Mouse (Mus musculus) lung, embryonic 16.5 days (tissue): Measurements from ENCODE around the gene Cacna1a. TPM values are rescaled to one million over a fixed set of nuclear protein-coding genes. Genes with fewer than 3 reads are reported as not detected.

Source experiments
- ATAC-seq: fragments of 200-750 bp; cut with Nextera tagmentation; 2 replicates; pipeline ENCODE4 v1.8.0; 2017; ENCODE audit warnings: low read depth, mild to moderate bottlenecking, moderate library complexity
- H3K27ac ChIP-seq: fragments of 300-500 bp; sonication (generic); 2 replicates; pipeline ENCODE4 v1.5.1; 2014; ENCODE audit warnings: mild to moderate bottlenecking, control low read depth, low read length
- H3K27me3 ChIP-seq: fragments of 300-500 bp; sonication (generic); 2 replicates; pipeline ENCODE4 v1.6.1; 2014; ENCODE audit warnings: low read depth, low read length, mixed read lengths; ENCODE audit not compliant: control insufficient read depth, insufficient read depth
- H3K36me3 ChIP-seq: fragments of 300-500 bp; sonication (generic); 2 replicates; pipeline ENCODE4 v1.6.1; 2014; ENCODE audit warnings: low read length; ENCODE audit not compliant: control insufficient read depth, insufficient read depth
- H3K4me1 ChIP-seq: fragments of 300-500 bp; sonication (generic); replicated peaks from 2 replicates; pipeline ENCODE4 v1.6.1; 2014; ENCODE audit warnings: low read length, mixed read lengths; ENCODE audit not compliant: control insufficient read depth, insufficient read depth
- H3K4me2 ChIP-seq: fragments of 300-500 bp; sonication (generic); 2 replicates; pipeline ENCODE4 v1.6.1; 2014; ENCODE audit warnings: low read depth, low read length, control low read depth
- H3K4me3 ChIP-seq: fragments of 300-500 bp; sonication (generic); 2 replicates; pipeline ENCODE4 v1.5.1; 2014; ENCODE audit warnings: mild to moderate bottlenecking, low read length, control low read depth
- H3K9ac ChIP-seq: fragments of 300-500 bp; sonication (generic); 2 replicates; pipeline ENCODE4 v1.6.1; 2014; ENCODE audit warnings: low read length, control low read depth
- H3K9me3 ChIP-seq: fragments of 300-500 bp; sonication (generic); 2 replicates; pipeline ENCODE4 v1.6.1; 2016; ENCODE audit warnings: low read length; ENCODE audit not compliant: control insufficient read depth
- WGBS: fragments of 180-500 bp; shearing (Covaris S2); extraction: QIAGEN DNeasy Blood & Tissue Kit; methylation state at CpG from one replicate; pipeline ENCODE4 v1.1.7; 2014; 5-methylcytosine and 5-hydroxymethylcytosine counted together
- polyA plus RNA-seq: library from polyadenylated mRNA; unstranded; fragments of >200 nt; fragmentation: Nextera tagmentation; extraction: Ambion mirVana; gene quantifications from 2 replicates; pipeline ENCODE4 v1.2.1, GENCODE M21; 2015

The Cacna1a gene
- polyA plus RNA-seq: 1.9 and 2.7 TPM in 2 replicates

DNA sequence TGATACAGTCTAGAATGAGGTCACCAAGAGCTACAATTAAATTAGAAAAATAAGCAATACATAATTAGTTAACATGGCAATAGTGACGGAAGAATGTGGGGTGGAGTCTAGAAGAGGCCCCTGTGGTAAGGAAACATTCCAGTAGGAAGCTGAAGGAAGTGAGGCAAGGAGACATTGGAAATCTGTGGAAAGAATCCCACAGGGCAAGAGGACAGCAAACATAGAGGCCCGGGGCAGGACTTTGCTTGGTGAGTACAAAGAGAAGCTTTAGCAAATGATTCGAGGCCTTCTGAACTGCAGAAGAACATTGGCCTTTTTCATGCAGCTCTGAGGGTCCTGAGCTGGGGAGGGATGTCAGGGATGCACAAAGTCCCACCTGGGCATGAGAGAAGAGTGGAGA lies at the start of gene Cacna1a:
Gene Cacna1a (plus strand): TSS at position 166 of the 400 bp plus-strand sequence.
- H3K27me3 ChIP-seq: no peaks in the 10 kb centered on the region
- H3K27ac ChIP-seq: peak within 1 kb of the TSS; percentile 64
- 27% methylated on average over 3 of the region's 3 CpGs for WGBS
- ATAC-seq: peak; percentile 65
- H3K4me1 ChIP-seq: peaks cover 11% of the 10 kb centered on the region
- H3K9me3 ChIP-seq: no peaks in the 10 kb centered on the region
- H3K4me3 ChIP-seq: no peak within 1 kb of the TSS
- no peak within 1 kb of the TSS for H3K9ac ChIP-seq
- H3K36me3 ChIP-seq: no peaks in the 10 kb centered on the region
- peak within 1 kb of the TSS; percentile 12; the same call in 1 of the 2 replicates for H3K4me2 ChIP-seq

DNA sequence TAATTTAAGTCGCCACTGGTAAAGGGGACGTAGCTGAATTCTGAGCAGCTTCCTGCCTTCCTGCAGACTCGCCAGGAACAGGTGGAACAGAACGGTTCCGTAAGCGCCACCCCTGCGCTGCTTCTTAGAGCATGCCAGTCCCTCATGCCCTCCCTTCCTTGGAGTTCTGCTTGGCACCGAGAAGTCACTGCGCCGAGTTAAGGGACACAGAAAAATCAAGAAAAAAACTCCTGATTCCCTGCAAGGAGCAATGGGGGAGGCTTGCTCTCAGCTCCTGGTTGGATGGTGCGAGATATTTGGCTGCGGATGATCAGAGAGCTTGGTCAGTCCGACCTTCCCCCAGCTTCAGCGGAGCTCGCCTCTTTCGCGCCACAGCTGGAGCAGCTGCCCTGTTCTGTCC lies 49.7 kb upstream of the Cacna1a start:
- 18% methylated on average over 17 of the region's 17 CpGs for WGBS
- no peak overlapping the region for H3K4me3 ChIP-seq
- peaks cover 8% of the 10 kb centered on the region for H3K27me3 ChIP-seq
- H3K4me1 ChIP-seq: no peaks in the 10 kb centered on the region
- H3K36me3 ChIP-seq: no peaks in the 10 kb centered on the region
- 0 out of 2 replicates have a peak overlapping the region, but pooled peaks have one; percentile 2 for H3K4me2 ChIP-seq
- no peak overlapping the region for H3K9ac ChIP-seq
- H3K27ac ChIP-seq: no peak overlapping the region
- no peaks in the 10 kb centered on the region for H3K9me3 ChIP-seq
- no peak for ATAC-seq

DNA sequence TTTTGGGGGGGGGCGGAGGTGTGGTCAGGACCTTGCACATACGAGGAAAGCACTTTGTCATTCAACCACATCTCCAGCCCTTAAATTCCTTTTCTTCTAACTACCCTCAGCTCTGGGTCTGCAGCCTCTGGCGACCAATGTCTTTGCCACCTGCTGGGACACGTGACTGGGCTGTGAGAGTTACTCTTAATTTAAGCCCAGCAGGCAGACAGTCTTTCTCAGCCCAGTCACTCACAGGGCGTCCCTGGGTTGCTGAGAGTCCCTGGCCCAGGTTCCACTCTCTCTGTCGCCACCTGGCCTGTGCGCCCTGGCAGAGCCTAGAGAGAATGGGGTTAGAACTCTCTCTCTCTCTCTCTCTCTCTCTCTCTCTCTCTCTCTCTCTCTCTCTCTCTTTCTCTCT lies 48.9 kb upstream of the Cacna1a start:
- Histone ChIP-seq H3K36me3 (no peaks in the 10 kb centered on the region), H3K27ac (no peak overlapping the region), H3K9ac (no peak overlapping the region), H3K4me1 (no peaks in the 10 kb centered on the region), H3K4me2 (no peak overlapping the region), H3K27me3 (peaks cover 8% of the 10 kb centered on the region), H3K9me3 (no peaks in the 10 kb centered on the region), H3K4me3 (no peak overlapping the region)
- 6% methylated on average over 7 of the region's 7 CpGs for WGBS
- ATAC-seq: no peak

- no peaks in the 10 kb centered on the region for H3K9me3 ChIP-seq
- H3K36me3 ChIP-seq: no peaks in the 10 kb centered on the region
- H3K4me3 ChIP-seq: no peak overlapping the region
- no peak overlapping the region for H3K9ac ChIP-seq
- no peak for ATAC-seq
- H3K27ac ChIP-seq: no peak overlapping the region
- no peak overlapping the region for H3K4me2 ChIP-seq
- 52% methylated on average over 4 of the region's 4 CpGs for WGBS
- peaks cover 8% of the 10 kb centered on the region for H3K27me3 ChIP-seq
- no peaks in the 10 kb centered on the region for H3K4me1 ChIP-seq
Measured at GRCm38 (mm10) chr8:84339867-84340266, 48.4 kb upstream of the Cacna1a start.

GRCm38 (mm10) chr8:84340671-84341070 lies 47.6 kb upstream of the Cacna1a start:
- H3K4me3 ChIP-seq: no peak overlapping the region
- H3K4me2 ChIP-seq: no peak overlapping the region
- H3K36me3 ChIP-seq: no peaks in the 10 kb centered on the region
- no peak for ATAC-seq
- H3K4me1 ChIP-seq: no peaks in the 10 kb centered on the region
- H3K27ac ChIP-seq: no peak overlapping the region
- peaks cover 8% of the 10 kb centered on the region for H3K27me3 ChIP-seq
- H3K9me3 ChIP-seq: no peaks in the 10 kb centered on the region
- WGBS: 5% methylated on average over 2 of the region's 2 CpGs
- no peak overlapping the region for H3K9ac ChIP-seq

DNA sequence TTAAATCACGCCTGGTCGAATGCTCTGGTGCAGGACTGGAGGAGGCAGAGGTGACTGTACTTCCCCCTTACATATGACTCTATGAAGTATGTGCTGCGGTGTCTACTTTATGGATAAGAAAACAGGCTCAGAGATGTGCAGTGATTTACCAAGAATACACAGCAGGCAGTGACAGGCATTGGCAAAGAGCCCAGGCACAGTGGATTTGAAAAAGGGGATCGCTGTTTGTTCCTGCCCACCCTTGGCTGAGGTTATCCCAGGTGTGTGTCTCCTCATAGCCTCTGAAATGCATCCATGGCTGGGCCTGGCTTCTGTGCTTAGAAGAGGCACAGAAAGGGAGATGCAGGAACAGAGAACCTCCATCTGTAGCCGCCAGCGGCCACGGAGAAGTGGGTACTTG lies 42.7 kb upstream of the Cacna1a start:
- Histone ChIP-seq H3K4me3 (no peak overlapping the region), H3K27ac (no peak overlapping the region), H3K4me2 (no peak overlapping the region), H3K9me3 (no peaks in the 10 kb centered on the region), H3K36me3 (no peaks in the 10 kb centered on the region), H3K9ac (no peak overlapping the region), H3K4me1 (no peaks in the 10 kb centered on the region), H3K27me3 (no peaks in the 10 kb centered on the region)
- WGBS: 64% methylated on average over 7 of the region's 7 CpGs
- ATAC-seq: no peak

- Histone ChIP-seq H3K4me1 (no peaks in the 10 kb centered on the region), H3K9ac (no peak overlapping the region), H3K27me3 (no peaks in the 10 kb centered on the region; the same call in 1 of the 2 replicates), H3K9me3 (no peaks in the 10 kb centered on the region), H3K4me2 (no peak overlapping the region), H3K4me3 (no peak overlapping the region), H3K27ac (no peak overlapping the region), H3K36me3 (no peaks in the 10 kb centered on the region)
- WGBS: 45% methylated on average over 4 of the region's 4 CpGs
- no peak for ATAC-seq
Measured at GRCm38 (mm10) chr8:84346421-84346820, 41.8 kb upstream of the Cacna1a start.

DNA sequence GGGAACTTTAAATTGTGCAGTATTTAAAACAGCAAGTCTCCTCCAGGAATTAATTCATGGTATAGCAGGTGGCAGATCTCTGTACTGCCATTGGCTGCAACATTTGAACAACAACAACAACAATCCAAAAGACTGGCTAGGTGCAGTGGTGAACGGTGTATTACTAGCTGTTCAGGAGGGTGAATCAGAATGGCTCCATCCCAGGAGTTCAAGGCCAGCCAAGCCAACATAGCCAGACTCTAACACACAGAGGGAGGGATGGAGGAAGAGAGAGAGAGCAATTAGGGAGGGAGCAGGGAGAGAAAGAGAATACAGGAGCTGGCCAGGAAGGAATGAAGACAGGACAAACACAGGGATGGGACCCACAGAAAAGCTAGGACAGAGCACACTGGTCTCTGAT lies 38.7 kb upstream of the Cacna1a start:
- no peak overlapping the region for H3K27ac ChIP-seq
- WGBS: 60% methylated on average over 1 of the region's 1 CpGs
- no peak overlapping the region for H3K4me3 ChIP-seq
- H3K27me3 ChIP-seq: no peaks in the 10 kb centered on the region; the same call in 1 of the 2 replicates
- no peak overlapping the region for H3K4me2 ChIP-seq
- H3K36me3 ChIP-seq: no peaks in the 10 kb centered on the region
- H3K9ac ChIP-seq: no peak overlapping the region
- ATAC-seq: no peak
- no peaks in the 10 kb centered on the region for H3K4me1 ChIP-seq
- H3K9me3 ChIP-seq: no peaks in the 10 kb centered on the region

GRCm38 (mm10) chr8:84350960-84351359 lies 37.3 kb upstream of the Cacna1a start:
- no peak for ATAC-seq
- H3K27me3 ChIP-seq: no peaks in the 10 kb centered on the region; the same call in 1 of the 2 replicates
- H3K4me1 ChIP-seq: no peaks in the 10 kb centered on the region
- H3K9ac ChIP-seq: no peak overlapping the region
- H3K9me3 ChIP-seq: no peaks in the 10 kb centered on the region
- H3K27ac ChIP-seq: no peak overlapping the region
- 47% methylated on average over 4 of the region's 4 CpGs for WGBS
- H3K36me3 ChIP-seq: no peaks in the 10 kb centered on the region
- H3K4me2 ChIP-seq: no peak overlapping the region
- no peak overlapping the region for H3K4me3 ChIP-seq

DNA sequence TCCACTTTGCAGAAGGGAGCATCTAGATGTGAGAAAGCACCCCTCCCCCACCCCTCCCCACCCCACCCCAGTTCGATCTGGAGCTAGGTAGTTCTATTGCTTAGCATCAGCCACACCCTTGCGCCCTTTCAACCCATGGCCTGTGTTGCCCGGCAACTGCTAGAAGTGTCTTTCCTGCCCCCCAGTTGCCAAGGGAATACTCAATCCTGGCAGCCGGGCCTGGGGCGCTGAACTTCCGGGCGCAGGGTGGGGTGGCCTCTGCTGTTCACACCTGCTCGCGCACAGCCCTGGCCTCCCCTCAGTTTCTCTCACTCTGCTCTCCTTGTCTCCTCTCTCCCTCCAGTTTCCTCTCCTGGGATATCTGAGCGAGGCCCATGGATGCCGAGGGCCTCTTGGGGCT lies 31.8 kb upstream of the Cacna1a start:
- ATAC-seq: no peak
- WGBS: 30% methylated on average over 11 of the region's 11 CpGs
- no peak overlapping the region for H3K9ac ChIP-seq
- no peak overlapping the region for H3K4me3 ChIP-seq
- no peaks in the 10 kb centered on the region for H3K36me3 ChIP-seq
- H3K4me2 ChIP-seq: no peak overlapping the region
- H3K27ac ChIP-seq: no peak overlapping the region
- H3K4me1 ChIP-seq: no peaks in the 10 kb centered on the region
- no peaks in the 10 kb centered on the region for H3K9me3 ChIP-seq
- no peaks in the 10 kb centered on the region for H3K27me3 ChIP-seq
